Mouse (Mus musculus) embryonic fibroblast, embryonic 13.5 days (primary cell): ENCODE results near the gene Cx3cr1. TPM values are rescaled to one million over a fixed set of nuclear protein-coding genes. Genes with fewer than 3 reads are reported as not detected.

Source experiments
- H3K27ac ChIP-seq: 2 replicates; pipeline ENCODE4 v1.5.1; 2012; ENCODE audit warnings: low read length, control low read depth, inconsistent platforms; ENCODE audit not compliant: insufficient read depth
- H3K4me1 ChIP-seq: 2 replicates; pipeline ENCODE4 v1.6.1; 2011; ENCODE audit warnings: low read length; ENCODE audit not compliant: control insufficient read depth, insufficient read depth
- H3K4me3 ChIP-seq: 2 replicates; pipeline ENCODE4 v1.5.1; 2011; ENCODE audit warnings: mild to moderate bottlenecking, control low read depth, low read length; ENCODE audit not compliant: insufficient read depth
- CTCF ChIP-seq: IDR thresholded peaks from 2 replicates; pipeline ENCODE4 v1.5.1; 2011; ENCODE audit warnings: mild to moderate bottlenecking, control low read depth, low read length, moderate library complexity, borderline replicate concordance; ENCODE audit not compliant: insufficient read depth
- POLR2A ChIP-seq: IDR thresholded peaks from 2 replicates; pipeline ENCODE4 v1.6.1; 2011; ENCODE audit warnings: low read depth, mild to moderate bottlenecking, control low read depth, low read length, moderate library complexity
- polyA plus RNA-seq: library from polyadenylated mRNA; stranded (reverse); fragments of >200 nt; gene quantifications from 2 replicates; pipeline ENCODE4 v1.2.4, GENCODE M21; 2011; ENCODE audit warnings: low read depth; ENCODE audit not compliant: missing spikeins, insufficient read length

Cx3cr1 gene
- polyA plus RNA-seq, 1 experiment, result 2.9 TPM

- H3K27ac ChIP-seq, result no peak overlapping the region
- no peaks in the 10 kb centered on the region for H3K4me1 ChIP-seq
- H3K4me3 ChIP-seq, result no peak overlapping the region
- TF ChIP-seq POLR2A, result no peak
- no peak for TF ChIP-seq CTCF
Measured at GRCm38 (mm10) chr9:119908708-119909107, 161.0 kb downstream of the Cx3cr1 start.

- no peak for TF ChIP-seq CTCF
- TF ChIP-seq POLR2A, result no peak
- no peak overlapping the region for H3K27ac ChIP-seq
- no peak overlapping the region for H3K4me3 ChIP-seq
- H3K4me1 ChIP-seq, result no peaks in the 10 kb centered on the region
Measured at GRCm38 (mm10) chr9:119902410-119903151, 167.1 kb downstream of the Cx3cr1 start.

- no peak for TF ChIP-seq CTCF
- TF ChIP-seq POLR2A, result no peak
- Histone ChIP-seq H3K4me1 (no peaks in the 10 kb centered on the region), H3K27ac (no peak overlapping the region), H3K4me3 (no peak overlapping the region)
Measured at GRCm38 (mm10) chr9:119899446-119899845, 170.2 kb downstream of the Cx3cr1 start.

- Histone ChIP-seq H3K4me3 (peak overlapping the region; percentile 59), H3K27ac (no peak overlapping the region), H3K4me1 (no peaks in the 10 kb centered on the region)
- TF ChIP-seq POLR2A (no peak), CTCF (no peak)
Measured at GRCm38 (mm10) chr9:119895040-119895721, 174.5 kb downstream of the Cx3cr1 start.

- no peaks in the 10 kb centered on the region for H3K4me1 ChIP-seq
- 0 out of 2 replicates have a peak within 1 kb of the TSS, but pooled peaks have one; percentile 28 for H3K27ac ChIP-seq
- H3K4me3 ChIP-seq, result peak within 1 kb of the TSS; percentile 59
- TF ChIP-seq POLR2A (peak; percentile 94), CTCF (no peak)
Measured at GRCm38 (mm10) chr9:119894339-119895009, 175.2 kb downstream of the Cx3cr1 start, which contains the start of gene Wdr48. Gene Wdr48 (plus strand): TSS chr9:119894878.

GRCm38 (mm10) chr9:119893881-119894280, 175.8 kb downstream of the Cx3cr1 start:
- H3K4me1 ChIP-seq, result no peaks in the 10 kb centered on the region
- no peak for TF ChIP-seq POLR2A
- TF ChIP-seq CTCF, result no peak
- no peak overlapping the region for H3K4me3 ChIP-seq
- no peak overlapping the region for H3K27ac ChIP-seq

GRCm38 (mm10) chr9:119890692-119891091, 179.0 kb downstream of the Cx3cr1 start:
- TF ChIP-seq POLR2A, result no peak
- TF ChIP-seq CTCF, result no peak
- Histone ChIP-seq H3K4me1 (no peaks in the 10 kb centered on the region), H3K4me3 (no peak overlapping the region), H3K27ac (no peak overlapping the region)

DNA sequence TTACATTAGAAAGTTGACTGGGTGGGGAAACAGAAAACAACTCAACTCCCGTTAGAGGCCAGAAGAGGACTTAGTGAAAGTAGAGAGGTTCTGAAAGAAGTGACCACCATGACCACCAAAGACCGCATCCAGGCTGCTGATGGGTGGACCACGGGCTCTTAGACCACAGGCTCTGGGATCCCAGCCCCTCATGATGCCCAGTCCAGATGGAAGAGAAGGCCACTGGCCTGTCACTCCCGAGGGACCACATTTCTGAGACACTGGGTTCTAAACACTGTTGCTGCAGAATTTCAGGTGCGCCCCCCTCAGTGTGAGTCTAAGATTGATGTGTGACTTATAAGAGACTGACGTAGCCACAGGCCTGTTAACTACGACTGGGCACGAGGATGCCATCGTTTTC, 180.2 kb downstream of the Cx3cr1 start:
- no peak for TF ChIP-seq CTCF
- TF ChIP-seq POLR2A, result no peak
- Histone ChIP-seq H3K27ac (no peak overlapping the region), H3K4me1 (no peaks in the 10 kb centered on the region)

DNA sequence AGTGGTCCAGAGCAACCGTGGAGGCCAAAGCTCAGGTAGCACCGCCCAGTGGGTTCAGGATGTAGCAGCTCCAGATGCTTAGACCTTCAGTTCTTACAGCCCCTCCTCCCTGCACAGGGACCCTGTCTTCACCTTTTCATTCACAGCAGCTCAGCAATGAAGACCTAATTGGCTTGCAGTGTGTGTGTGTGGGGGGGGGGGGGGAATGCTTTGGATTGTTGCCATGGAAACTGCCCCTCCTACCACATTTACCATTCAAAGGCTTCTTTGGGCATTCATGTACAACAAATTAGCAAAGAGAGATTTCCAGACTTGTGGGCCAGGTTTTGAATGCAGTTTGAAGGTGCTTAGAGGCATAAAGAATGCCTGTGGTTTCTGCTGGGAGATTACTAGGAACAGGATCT, 180.8 kb downstream of the Cx3cr1 start:
- TF ChIP-seq CTCF, result no peak
- no peak for TF ChIP-seq POLR2A
- H3K4me3 ChIP-seq, result no peak overlapping the region
- no peak overlapping the region for H3K27ac ChIP-seq
- no peaks in the 10 kb centered on the region for H3K4me1 ChIP-seq

More for the DNA sequence above, 180.2 kb downstream of the Cx3cr1 start:
- H3K4me3 ChIP-seq, result no peak overlapping the region
